Comparison of ENCODE assay signal across 9 mouse cellular contexts in the genomic region with DNA sequence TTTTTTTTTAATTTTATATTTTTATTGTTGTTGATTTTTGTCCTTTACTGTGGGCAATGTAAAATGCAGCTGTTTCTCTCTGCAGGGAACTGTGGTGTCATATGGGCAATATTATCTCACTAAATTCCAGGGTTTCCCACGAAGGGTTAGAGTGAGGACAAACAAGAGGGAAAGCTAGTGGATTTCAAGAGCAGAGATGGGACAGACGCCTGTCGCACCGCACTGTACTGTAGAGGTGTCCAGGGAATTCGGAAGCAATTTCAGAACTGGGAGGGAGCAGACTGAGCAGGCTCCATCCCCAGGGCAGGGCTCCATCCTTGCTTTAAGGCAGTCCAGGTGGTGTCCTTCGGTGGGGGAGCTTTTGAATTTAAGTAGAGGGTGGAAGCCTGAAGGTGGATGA. TPM values are rescaled to one million over a fixed set of nuclear protein-coding genes. Genes with fewer than 3 reads are reported as not detected.
A peak's percentile ranks its signal among the peaks of the same experiment; 100 is the strongest.
DNase-seq lines count a peak whose midpoint lies in the region; ATAC-seq lines count a peak whose summit lies in the region.
"Had no signal": no experiment of that assay in that cellular context is flagged by ENCODE, and none has a peak within 500 bp of the region (broad histone marks: within the 10 kb centered on the region; RNA-seq: fewer than 3 reads in every experiment).

No protein-coding gene starts in this region.

- H3K36me3 ChIP-seq in kidney, embryonic 14.5 days (ENCODE audit: control insufficient read depth, insufficient read depth, low read length) = no peaks in the 10 kb centered on the region; the same call in 1 of the 2 replicates
- peaks cover 6% of the 10 kb centered on the region; the same call in 1 of the 2 replicates for H3K36me3 ChIP-seq in macrophage (ENCODE audit: inconsistent target)

- no peaks in the 10 kb centered on the region for H3K9me3 ChIP-seq in kidney, embryonic 14.5 days (ENCODE audit: control insufficient read depth, low read length)

- peaks cover 54% of the 10 kb centered on the region for H3K79me2 ChIP-seq in macrophage (ENCODE audit: inconsistent target)

- H3K4me1 ChIP-seq in kidney, embryonic 14.5 days (ENCODE audit: control insufficient read depth, insufficient read depth, low read length) = no peaks in the 10 kb centered on the region

- no peaks in the 10 kb centered on the region for H3K27me3 ChIP-seq in kidney, embryonic 14.5 days (ENCODE audit: control insufficient read depth, insufficient read depth, low read length)

- H3K4me3 ChIP-seq in kidney, embryonic 14.5 days (ENCODE audit: low read length) = peak overlapping the region; percentile 42
- peak overlapping the region; percentile 89 for H3K4me3 ChIP-seq in macrophage (ENCODE audit: inconsistent target)

- peak; percentile 39; the same call in 1 of the 2 replicates for ATAC-seq in kidney, embryonic 14.5 days (ENCODE audit: low FRiP score, low TSS enrichment)

- peak; percentile 24 for DNase-seq in ovary, postnatal 36 days (ENCODE audit: low spot score)
- DNase-seq in ovary, postnatal 10 days (ENCODE audit: low spot score) = no peak
- peak; percentile 43 to 46 for DNase-seq in heart, adult 9 months (ENCODE audit: low spot score in 2 of 2)
- DNase-seq in thymus, postnatal 4 days = peak; percentile 39
- no peak for DNase-seq in left cerebral cortex, postnatal 4 days
- DNase-seq in MN1 (ENCODE audit: low spot score) = no peak

- WGBS in kidney, embryonic 14.5 days = 30% methylated on average over 6 of the region's 6 CpGs
- 2% methylated on average over 6 of the region's 6 CpGs for WGBS in macrophage (ENCODE audit: missing documents)

- H3K4me2 ChIP-seq in kidney, embryonic 14.5 days (replicated peaks; ENCODE audit: low read depth, low read length) = peak overlapping the region; percentile 42

- peak overlapping the region; percentile 51; the same call in 1 of the 2 replicates for H3K9ac ChIP-seq in kidney, embryonic 14.5 days (ENCODE audit: low read depth, low read length)

- H3K27ac ChIP-seq in kidney, embryonic 14.5 days (ENCODE audit: low read depth, low read length) = peak overlapping the region; percentile 30; the same call in 1 of the 2 replicates
- peak overlapping the region; percentile 99 for H3K27ac ChIP-seq in macrophage

- intact Hi-C loops in left cerebral cortex, postnatal 4 days (cut with DNase I) = no loop called here

RNA-seq across cellular contexts. Expression of a gene that starts 2.9 kb away (rescaled TPM):
- polyA plus RNA-seq in kidney, embryonic 14.5 days (2014; fragmentation: Nextera tagmentation; extraction: Ambion mirVana) = 129 and 140 TPM in 2 replicates
- 1,000 to 10,000 TPM in 1 of 26 experiments, 100 to 1,000 TPM in 10, 10 to 100 TPM in 15; 23.8 to 1,148 (median 94.1) TPM for total RNA-seq in macrophage (2018; cell fraction: chromatin; rRNA removed)
- over 10,000 TPM in 10 of 26 experiments, 1,000 to 10,000 TPM in 16; 1,265 to 11,944 (median 5,711) TPM for total RNA-seq in macrophage (2018; cell fraction: cytosol; rRNA removed)
- total RNA-seq in macrophage (2018; cell fraction: nucleus; rRNA removed) = 1,000 to 10,000 TPM in 14 of 26 experiments, 100 to 1,000 TPM in 12; 298 to 6,070 (median 1,195) TPM
- polyA plus RNA-seq in macrophage (2018) = 3,955 to 15,839 TPM (median 14,226 TPM) in 3 replicates
- total RNA-seq in left cerebral cortex, postnatal 4 days (2021) = 100 to 1,000 TPM; 163 to 191 TPM

RNA-seq across cellular contexts. Expression of a gene that starts 32.1 kb away (rescaled TPM):
- 0.41 and 0.57 TPM in 2 replicates for polyA plus RNA-seq in kidney, embryonic 14.5 days (2014; fragmentation: Nextera tagmentation; extraction: Ambion mirVana)
- not detected for total RNA-seq in macrophage (2018; cell fraction: chromatin; rRNA removed)
- total RNA-seq in macrophage (2018; cell fraction: cytosol; rRNA removed) = 1 to 10 TPM in 12 of 26 experiments, under 1 TPM in 14; 0.11 to 5.3 (median 0.90) TPM
- under 1 TPM in 4 of 26 experiments, not detected in 22; 0.40 to 0.85 (median 0.63) TPM for total RNA-seq in macrophage (2018; cell fraction: nucleus; rRNA removed)
- polyA plus RNA-seq in macrophage (2018) = 1.4 to 22.5 TPM in 2 of 3 replicates, not detected in the other
- total RNA-seq in left cerebral cortex, postnatal 4 days (2021) = not detected
- total RNA-seq: adrenal gland, postnatal 36 days had no signal

Comparison
In these comparisons a context has a peak if more than half of its experiments do, and no peak if none do; other contexts are left out.
1. DNase-seq: peak in ovary, postnatal 36 days (single experiment), heart, adult 9 months (2 of 2) and thymus, postnatal 4 days (single experiment); none in ovary, postnatal 10 days (single experiment), left cerebral cortex, postnatal 4 days (single experiment) and MN1 (single experiment).
2. RNA of a gene that starts 2.9 kb away (polyA plus RNA-seq): 3,955 to 15,839 TPM in macrophage; 129 to 140 TPM in kidney, embryonic 14.5 days; every median in the first group is over 10 times any median in the second.